Mouse (Mus musculus) ovary, postnatal 14 days (tissue): ENCODE results near the gene Eif2a.
"Not testable (repeated sequence)": the region's sequence is repeated elsewhere in the genome, so short reads cannot be mapped to it uniquely, and the experiment has no call there.

Experiments
- DNase-seq: peaks from one replicate; pipeline ENCODE4 v3.0.0; 2022; ENCODE audit warnings: low spot score

Gene Eif2a

GRCm38 (mm10) chr3:58521361-58521760 lies 4.3 kb upstream of the Eif2a start:
- DNase-seq = no peak

- DNase-seq = no peak
Measured at GRCm38 (mm10) chr3:58523386-58523785, 2.2 kb upstream of the Eif2a start.

DNA sequence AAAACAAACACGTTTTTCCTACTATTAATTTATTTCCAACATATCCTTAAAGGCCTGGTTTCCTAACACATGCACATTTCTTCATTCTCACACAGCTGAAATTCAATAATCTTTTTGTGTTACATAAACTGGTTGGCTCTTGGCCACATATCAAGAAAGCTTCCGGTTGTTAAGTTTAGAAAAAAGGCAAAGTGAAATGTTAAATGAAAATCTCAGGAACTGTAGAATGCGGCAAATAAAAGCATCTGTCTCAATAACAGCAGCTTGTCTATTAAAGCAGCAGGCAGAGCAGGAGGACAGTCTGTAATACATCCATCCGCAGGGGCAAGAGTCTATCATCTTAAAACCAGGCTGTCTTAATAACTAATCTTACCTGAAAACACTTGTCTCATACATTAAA lies 1.4 kb upstream of the Eif2a start:
- no peak for DNase-seq

DNA sequence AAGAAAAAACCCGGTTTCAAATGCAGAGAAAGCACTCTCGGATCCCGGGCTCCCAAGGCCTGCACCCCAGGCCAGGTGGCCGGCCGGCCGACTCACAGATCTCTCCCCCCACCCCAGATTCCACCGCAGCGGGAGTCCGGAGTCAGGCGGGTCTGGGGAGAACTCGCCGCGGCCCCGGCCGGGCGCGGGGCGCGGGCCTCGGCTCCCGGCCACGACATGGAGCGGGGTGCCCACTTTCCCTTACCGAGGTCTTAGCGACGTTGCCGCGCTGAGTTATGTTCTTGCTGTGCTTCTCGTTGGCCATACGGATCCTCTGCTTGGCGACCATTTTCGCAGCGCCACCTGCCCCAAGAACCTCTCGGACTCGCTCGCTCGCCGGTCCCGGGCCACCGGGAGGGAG lies 455 bp upstream of the Eif2a start:
- no peak for DNase-seq

DNA sequence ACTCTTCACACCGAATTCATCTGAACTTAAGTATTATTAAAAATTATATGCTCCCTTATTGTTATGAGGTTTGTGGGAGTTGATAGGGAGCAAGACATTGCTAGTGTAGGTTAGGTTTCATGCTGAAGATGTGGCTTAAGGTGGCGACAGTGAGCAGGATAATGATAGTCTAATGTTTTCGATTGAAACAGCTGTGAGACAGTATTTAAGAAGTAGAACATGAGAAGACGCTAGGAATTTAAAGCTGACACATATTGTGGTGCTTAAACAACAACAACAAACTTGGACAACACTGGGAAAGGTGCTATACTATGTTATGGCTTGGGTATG lies 752 bp downstream of the Eif2a start:
- no peak for DNase-seq

DNA sequence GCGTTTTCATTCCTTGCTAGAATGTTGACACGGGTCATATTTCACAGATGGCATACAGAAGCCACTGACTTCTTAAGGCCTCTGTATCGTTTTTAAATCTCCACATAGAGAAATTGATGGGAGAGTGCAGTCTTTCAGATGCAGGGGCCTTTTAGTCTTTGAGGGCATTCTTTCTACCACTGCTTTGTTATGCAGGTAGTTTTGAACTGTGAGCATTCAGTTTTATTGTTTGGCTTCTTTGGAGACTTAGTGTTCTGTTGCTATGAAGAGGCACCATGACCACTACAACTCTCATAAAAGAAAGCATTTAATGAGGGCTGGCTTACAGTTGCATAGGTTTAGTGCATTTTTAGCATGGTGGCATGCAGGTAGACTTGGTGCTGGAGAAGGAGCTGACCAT lies 11.0 kb downstream of the Eif2a start:
- no peak for DNase-seq

GRCm38 (mm10) chr3:58552001-58552811 lies 26.6 kb downstream of the Eif2a start:
- DNase-seq = no peak

GRCm38 (mm10) chr3:58556649-58557048 lies 31.0 kb downstream of the Eif2a start:
- no peak for DNase-seq

DNA sequence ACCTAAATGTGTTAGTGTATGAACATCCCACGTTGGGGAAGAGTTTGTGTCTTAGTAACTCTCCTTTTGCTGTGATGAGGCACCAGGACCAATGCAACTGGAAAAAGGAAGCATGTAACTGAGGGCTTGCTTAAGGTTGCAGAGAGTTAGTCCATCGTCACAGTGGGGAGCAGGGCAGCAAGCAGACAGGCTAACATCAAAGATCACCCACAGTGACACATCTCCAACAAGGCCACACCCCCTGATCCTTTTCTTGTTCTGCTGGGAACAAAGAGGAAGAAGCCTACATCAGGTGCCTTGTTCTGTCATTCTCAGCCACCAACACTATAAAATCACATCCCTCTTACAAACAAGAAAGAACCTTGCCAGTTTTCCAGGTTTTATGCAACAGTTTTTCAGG lies 34.3 kb downstream of the Eif2a start:
- no peak for DNase-seq

DNA sequence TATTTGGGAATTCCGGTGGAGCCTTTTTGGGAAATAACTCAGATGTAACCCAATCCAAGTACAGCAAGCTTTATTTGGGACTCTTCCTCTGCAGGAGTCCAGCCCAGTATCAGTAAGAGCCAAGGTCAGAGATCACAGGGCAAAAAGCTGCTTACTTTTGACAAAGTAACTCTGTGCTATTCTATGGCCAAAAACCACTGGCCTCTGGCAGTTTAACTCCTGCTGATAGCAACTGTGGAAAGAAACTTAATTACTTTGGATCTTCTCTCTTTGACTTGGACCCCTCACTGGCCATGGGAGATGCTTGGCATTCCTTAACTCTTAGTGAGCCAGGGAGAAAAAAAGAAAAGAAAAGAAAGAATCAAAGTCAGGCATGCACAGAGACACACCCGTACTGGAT lies 35.8 kb downstream of the Eif2a start:
- no peak for DNase-seq

DNA sequence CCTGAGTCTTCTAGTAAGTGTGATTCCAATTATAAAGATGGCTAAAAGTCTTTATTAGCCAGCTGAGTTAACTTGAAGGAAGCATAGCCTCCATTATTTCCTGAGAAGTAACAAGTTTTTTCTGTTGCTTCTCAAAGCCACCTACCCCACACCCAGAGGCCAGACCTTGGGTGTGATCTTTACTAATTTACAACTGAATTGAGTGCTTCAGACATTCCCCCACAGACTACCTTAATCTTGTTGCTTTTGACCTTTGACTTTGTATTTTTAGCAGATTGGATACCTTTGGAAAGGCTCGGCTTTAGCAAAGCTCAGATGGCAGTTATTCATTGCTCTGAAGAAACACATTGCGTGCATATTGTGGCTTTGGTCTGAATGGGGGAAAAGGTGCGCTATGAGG lies 45.2 kb downstream of the Eif2a start:
- no peak for DNase-seq

DNA sequence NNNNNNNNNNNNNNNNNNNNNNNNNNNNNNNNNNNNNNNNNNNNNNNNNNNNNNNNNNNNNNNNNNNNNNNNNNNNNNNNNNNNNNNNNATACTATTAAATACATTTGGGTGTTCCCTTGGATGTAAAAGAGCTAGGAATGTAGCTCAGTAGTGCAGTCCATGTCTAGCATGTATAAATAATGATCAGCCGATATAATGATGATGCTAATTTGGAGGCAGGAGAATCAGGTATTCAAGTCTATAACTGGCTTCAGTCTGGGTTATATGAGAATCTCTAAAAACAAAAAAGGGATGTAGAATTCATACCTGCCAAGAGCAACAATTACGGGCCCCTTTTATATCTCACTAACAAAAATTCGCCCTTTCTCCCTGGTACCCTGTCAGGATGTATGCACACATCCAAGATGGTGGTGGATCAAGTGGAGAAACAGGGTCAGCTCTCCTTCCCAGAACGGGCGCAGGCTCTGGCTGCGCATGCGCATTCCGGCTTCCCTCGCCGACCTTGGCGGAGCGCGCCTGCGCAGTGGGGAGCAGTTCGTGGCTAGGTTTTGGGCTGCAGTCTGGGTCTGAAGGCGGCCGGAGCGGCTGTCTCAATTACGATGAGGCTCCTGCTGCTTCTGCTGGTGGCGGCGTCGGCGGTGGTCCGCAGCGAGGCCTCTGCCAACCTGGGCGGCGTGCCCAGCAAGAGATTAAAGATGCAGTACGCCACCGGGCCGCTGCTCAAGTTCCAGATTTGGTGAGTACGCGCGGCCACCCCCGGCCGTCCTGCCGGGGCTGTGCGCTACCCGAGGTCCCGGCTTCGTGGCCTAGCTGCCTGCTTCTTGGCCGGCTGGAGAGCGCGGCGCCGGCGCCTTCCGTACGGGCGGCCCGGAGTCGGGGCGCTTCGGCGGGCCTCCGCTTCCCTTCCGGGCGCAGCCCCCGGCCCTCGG lies 50.8 kb downstream of the Eif2a start, which contains the start of gene Selenot:
Gene Selenot, plus strand, starts transcription at position 500 of the 930 bp plus-strand sequence.
- DNase-seq = peak; percentile 98

GRCm38 (mm10) chr3:58577067-58577503 lies 51.5 kb downstream of the Eif2a start:
- no peak for DNase-seq

GRCm38 (mm10) chr3:58577506-58578050 lies 52.0 kb downstream of the Eif2a start:
- no peak for DNase-seq

DNA sequence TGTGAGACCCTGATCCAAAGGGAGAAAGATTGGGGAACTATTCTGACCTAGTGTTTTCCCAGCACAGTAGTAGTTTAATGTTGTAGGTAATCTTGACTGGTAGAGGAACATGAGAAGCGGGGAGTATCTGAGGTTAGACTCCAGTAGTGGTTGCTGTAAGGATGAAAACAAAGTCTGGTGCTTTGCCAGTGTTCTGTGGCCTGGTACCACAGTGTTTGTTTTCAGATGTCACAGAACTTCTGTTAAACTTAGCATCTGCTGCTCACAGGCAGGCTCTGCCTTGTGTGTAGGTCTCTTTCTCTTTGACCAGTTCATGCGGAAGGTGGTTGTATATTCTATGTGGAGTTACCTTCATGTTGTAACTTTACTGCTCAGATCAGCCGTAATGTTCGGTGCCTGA lies 55.9 kb downstream of the Eif2a start:
- DNase-seq = no peak

DNA sequence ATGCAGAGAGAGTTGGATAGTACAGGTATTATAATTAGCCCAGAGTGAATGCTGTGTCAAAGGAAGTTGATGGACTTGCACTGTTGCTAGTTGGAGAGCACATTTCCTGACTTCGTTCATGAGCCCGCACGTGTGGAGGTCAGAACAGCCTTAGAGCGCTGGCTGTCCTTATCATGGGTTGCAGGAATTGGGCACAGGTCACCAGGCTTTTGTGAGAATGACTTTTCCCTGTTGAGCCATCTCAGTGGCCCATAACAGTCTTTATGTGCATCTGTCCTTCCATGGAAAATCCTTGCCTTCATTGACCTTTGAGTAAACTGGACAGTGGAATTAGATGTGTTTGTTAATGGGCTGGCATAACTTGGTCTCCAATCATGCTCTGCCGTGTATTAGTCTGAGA lies 56.7 kb downstream of the Eif2a start:
- DNase-seq = no peak

GRCm38 (mm10) chr3:58582788-58583426 lies 57.3 kb downstream of the Eif2a start:
- DNase-seq = no peak

DNA sequence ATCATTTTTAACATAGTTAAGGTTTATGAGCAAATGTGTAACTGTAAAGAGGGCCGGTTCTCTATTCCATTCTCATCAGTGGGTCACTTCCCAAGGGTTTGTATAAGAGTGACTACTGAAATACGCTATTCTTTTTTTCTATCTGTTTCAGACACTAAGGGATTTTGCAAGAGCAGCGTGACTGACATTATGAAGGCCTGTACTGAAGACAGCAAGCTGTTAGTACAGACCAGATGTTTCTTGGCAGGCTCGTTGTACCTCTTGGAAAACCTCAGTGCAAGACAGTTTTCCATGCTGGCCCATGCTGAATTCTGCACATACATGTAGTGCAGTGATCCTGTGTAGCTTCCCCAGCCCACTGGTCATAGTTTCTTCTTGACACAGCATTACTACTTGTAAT lies 64.9 kb downstream of the Eif2a start:
- not testable (repeated sequence) for DNase-seq

DNA sequence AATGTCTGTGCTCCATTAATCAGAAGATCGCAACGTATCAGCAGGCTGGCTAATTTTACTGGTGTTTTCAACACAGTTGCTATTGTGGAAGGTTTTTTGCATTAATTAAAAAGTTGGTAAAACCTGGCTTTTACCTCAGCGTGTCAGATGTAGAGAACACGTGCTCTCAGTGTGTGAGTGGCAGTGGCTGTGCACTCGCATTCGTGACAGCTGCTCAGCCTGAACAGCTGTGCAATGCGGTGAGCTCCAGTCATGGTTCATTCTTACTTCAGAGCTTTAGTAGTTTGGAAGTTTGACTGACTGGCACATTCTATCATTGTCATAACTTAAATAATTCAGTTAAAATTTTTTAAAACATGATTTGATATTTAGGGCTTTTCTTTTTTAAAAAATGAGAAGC lies 67.0 kb downstream of the Eif2a start:
- DNase-seq = not testable (repeated sequence)

GRCm38 (mm10) chr3:58593623-58594022 lies 68.0 kb downstream of the Eif2a start:
- no peak for DNase-seq
